Mouse (Mus musculus) hindbrain, embryonic 12.5 days (tissue): Measurements from ENCODE around the gene Gpi1. TPM values are rescaled to one million over a fixed set of nuclear protein-coding genes. Genes with fewer than 3 reads are reported as not detected.
A peak's percentile ranks its signal among the peaks of the same experiment; 100 is the strongest.

Experiments used
- ATAC-seq: fragments of 200-750 bp; cut with Nextera tagmentation; 2 replicates; pipeline ENCODE4 v1.8.0; 2017; ENCODE audit warnings: moderate TSS enrichment; ENCODE audit not compliant: low FRiP score
- H3K27ac ChIP-seq: fragments of 300-500 bp; sonication (generic); 2 replicates; pipeline ENCODE4 v1.5.1; 2016; ENCODE audit warnings: mild to moderate bottlenecking
- H3K27me3 ChIP-seq: fragments of 300-500 bp; sonication (generic); 2 replicates; pipeline ENCODE4 v1.6.1; 2016; ENCODE audit warnings: mild to moderate bottlenecking
- H3K36me3 ChIP-seq: fragments of 300-500 bp; sonication (generic); 2 replicates; pipeline ENCODE4 v1.6.1; 2016; ENCODE audit warnings: mild to moderate bottlenecking
- H3K4me1 ChIP-seq: fragments of 300-500 bp; sonication (generic); 2 replicates; pipeline ENCODE4 v1.6.1; 2016
- H3K4me2 ChIP-seq: fragments of 300-500 bp; sonication (generic); replicated peaks from 2 replicates; pipeline ENCODE4 v1.6.1; 2016; ENCODE audit warnings: mild to moderate bottlenecking
- H3K4me3 ChIP-seq: fragments of 300-500 bp; sonication (generic); 2 replicates; pipeline ENCODE4 v1.5.1; 2016; ENCODE audit warnings: mild to moderate bottlenecking
- H3K9ac ChIP-seq: fragments of 300-500 bp; sonication (generic); 2 replicates; pipeline ENCODE4 v1.6.1; 2016; ENCODE audit warnings: mild to moderate bottlenecking, moderate library complexity
- H3K9me3 ChIP-seq: fragments of 300-500 bp; sonication (generic); replicated peaks from 2 replicates; pipeline ENCODE4 v1.6.1; 2016; ENCODE audit warnings: mild to moderate bottlenecking
- WGBS: fragments of 180-500 bp; shearing (Covaris S2); methylation state at CpG from one replicate; pipeline ENCODE4 v1.1.7; 2016; 5-methylcytosine and 5-hydroxymethylcytosine counted together
- polyA plus RNA-seq: library from polyadenylated mRNA; unstranded; fragments of >200 nt; fragmentation: Nextera tagmentation; extraction: Ambion mirVana; gene quantifications from 2 replicates; pipeline ENCODE4 v1.2.1, GENCODE M21; 2016

Gpi1 gene
- polyA plus RNA-seq, 1 experiment from 2014 or later, result 239 TPM

GRCm38 (mm10) chr7:34250738-34251137 is 20.6 kb upstream of the Gpi1 start, which contains the start of gene Gm6096:
Gm6096 (plus strand) TSS chr7:34251038.
- Histone ChIP-seq H3K27me3 (no peaks in the 10 kb centered on the region), H3K4me2 (no peak within 1 kb of the TSS), H3K4me1 (no peaks in the 10 kb centered on the region), H3K4me3 (no peak within 1 kb of the TSS), H3K36me3 (peaks cover 52% of the 10 kb centered on the region), H3K9ac (no peak within 1 kb of the TSS), H3K27ac (no peak within 1 kb of the TSS), H3K9me3 (no peaks in the 10 kb centered on the region)
- 94% methylated on average over 7 of the region's 7 CpGs for WGBS
- no peak for ATAC-seq

DNA sequence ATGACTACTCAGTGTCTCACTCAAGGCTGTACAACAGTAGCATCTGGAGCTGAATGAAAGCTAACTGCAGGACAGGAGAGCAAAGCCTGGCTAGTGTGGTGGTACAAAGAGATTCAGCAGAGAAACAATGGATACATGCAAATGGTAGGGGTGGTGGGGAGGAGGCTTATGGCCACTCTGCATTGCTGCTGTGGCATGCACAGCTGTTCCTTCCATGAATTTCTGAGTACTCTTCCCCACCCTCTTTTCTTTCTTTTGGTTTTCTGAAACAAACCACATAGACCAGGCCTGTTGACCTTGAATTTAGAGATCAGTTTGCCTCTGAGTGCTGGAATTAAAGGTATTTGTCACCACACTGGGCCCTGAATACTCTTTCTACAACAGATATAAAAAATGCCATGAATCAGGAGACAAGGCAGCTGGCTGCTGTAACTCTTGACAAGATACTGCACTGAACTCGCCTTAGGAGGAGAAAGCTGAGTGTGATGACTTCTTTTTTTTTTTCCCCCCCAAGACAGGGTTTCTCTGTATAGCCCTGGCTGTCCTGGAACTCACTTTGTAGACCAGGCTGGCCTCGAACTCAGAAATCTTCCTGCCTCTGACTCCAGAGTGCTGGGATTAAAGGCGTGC is 16.8 kb upstream of the Gpi1 start:
- Histone ChIP-seq H3K4me1 (no peaks in the 10 kb centered on the region), H3K9ac (no peak overlapping the region), H3K36me3 (peaks cover 61% of the 10 kb centered on the region), H3K27me3 (no peaks in the 10 kb centered on the region), H3K4me3 (no peak overlapping the region), H3K27ac (no peak overlapping the region), H3K4me2 (no peak overlapping the region), H3K9me3 (no peaks in the 10 kb centered on the region)
- WGBS, result 90% methylated on average over 3 of the region's 3 CpGs
- ATAC-seq, result no peak

DNA sequence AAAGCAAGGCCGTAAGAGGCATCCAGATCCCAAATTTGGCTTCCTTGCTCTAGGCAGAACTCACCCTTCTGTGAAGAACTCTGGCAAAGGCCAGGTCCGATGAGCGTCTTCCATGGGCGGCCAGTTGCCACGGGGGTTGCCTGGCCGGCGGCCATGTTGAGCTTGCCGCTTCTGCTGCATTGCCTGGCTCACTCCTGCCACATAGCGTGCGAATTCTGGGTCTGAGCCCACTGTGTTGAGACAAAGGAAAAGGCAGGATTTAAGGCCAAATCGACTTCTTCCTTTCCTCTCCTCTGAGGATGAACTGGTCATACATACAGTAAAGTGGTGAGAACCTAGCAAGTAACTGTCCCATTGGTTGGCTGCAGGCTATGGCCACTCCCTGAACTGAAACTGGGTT is 12.0 kb upstream of the Gpi1 start:
- no peaks in the 10 kb centered on the region for H3K9me3 ChIP-seq
- no peak for ATAC-seq
- H3K4me1 ChIP-seq, result no peaks in the 10 kb centered on the region
- WGBS, result 96% methylated on average over 11 of the region's 11 CpGs
- no peaks in the 10 kb centered on the region for H3K27me3 ChIP-seq
- no peak overlapping the region for H3K4me3 ChIP-seq
- peaks cover 74% of the 10 kb centered on the region for H3K36me3 ChIP-seq
- no peak overlapping the region for H3K4me2 ChIP-seq
- H3K9ac ChIP-seq, result no peak overlapping the region
- no peak overlapping the region for H3K27ac ChIP-seq

DNA sequence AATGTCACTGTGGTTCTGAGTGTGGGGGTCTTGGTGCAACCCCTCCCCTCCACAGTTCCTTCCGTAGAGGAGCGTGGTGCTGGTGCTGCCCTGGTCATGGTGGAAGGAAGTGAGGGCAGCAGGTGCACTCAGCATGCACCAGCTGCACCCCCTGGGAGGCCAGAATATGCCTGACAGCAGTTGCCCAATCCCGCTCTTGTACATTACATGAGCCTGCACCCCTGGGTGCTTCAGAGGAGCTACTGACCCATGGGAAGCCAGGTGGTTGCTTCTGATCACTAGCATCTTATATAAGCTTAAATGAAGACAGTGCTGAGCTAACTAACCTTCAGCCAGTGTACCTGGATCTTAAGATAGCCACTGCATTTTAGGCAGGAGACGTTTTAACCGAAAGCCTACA is 8.0 kb upstream of the Gpi1 start:
- H3K27ac ChIP-seq, result no peak overlapping the region
- no peak overlapping the region for H3K9ac ChIP-seq
- ATAC-seq, result no peak
- H3K4me3 ChIP-seq, result no peak overlapping the region
- H3K27me3 ChIP-seq, result no peaks in the 10 kb centered on the region
- no peaks in the 10 kb centered on the region for H3K9me3 ChIP-seq
- peaks cover 48% of the 10 kb centered on the region for H3K36me3 ChIP-seq
- 87% methylated on average over 5 of the region's 5 CpGs for WGBS
- no peak overlapping the region for H3K4me2 ChIP-seq
- H3K4me1 ChIP-seq, result peaks cover 8% of the 10 kb centered on the region

DNA sequence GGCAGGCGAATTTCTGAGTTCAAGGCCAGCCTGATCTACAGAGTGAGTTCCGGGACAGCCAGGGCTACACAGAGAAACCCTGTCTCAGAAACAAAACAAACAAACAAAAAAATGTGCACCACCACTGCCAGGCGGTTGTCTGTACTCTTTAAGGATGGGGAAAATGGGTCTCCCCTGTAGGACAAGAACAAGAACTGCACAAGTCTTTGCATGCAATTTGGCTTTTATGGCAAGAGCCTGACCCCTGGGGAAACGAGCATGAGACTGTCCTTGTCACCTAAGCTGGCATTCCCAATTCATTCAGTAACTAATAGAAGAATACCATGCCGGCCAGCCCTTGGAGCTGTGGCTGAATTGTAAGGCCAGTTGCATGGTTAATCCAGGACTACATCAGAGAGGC is 5.5 kb upstream of the Gpi1 start:
- Histone ChIP-seq H3K27ac (no peak overlapping the region), H3K4me2 (no peak overlapping the region), H3K27me3 (no peaks in the 10 kb centered on the region), H3K36me3 (peaks cover 34% of the 10 kb centered on the region), H3K9ac (no peak overlapping the region), H3K4me3 (no peak overlapping the region), H3K9me3 (no peaks in the 10 kb centered on the region), H3K4me1 (peaks cover 9% of the 10 kb centered on the region)
- ATAC-seq, result no peak
- 91% methylated on average over 5 of the region's 5 CpGs for WGBS

GRCm38 (mm10) chr7:34234610-34235561 is 4.8 kb upstream of the Gpi1 start:
- Histone ChIP-seq H3K27ac (peak overlapping the region; percentile 86), H3K36me3 (peaks cover 29% of the 10 kb centered on the region), H3K4me1 (peaks cover 13% of the 10 kb centered on the region), H3K4me2 (peak overlapping the region; percentile 61), H3K9ac (peak overlapping the region; percentile 59), H3K4me3 (peak overlapping the region; percentile 43), H3K9me3 (no peaks in the 10 kb centered on the region), H3K27me3 (no peaks in the 10 kb centered on the region)
- no peak for ATAC-seq
- WGBS, result 3% methylated on average over 17 of the region's 17 CpGs

DNA sequence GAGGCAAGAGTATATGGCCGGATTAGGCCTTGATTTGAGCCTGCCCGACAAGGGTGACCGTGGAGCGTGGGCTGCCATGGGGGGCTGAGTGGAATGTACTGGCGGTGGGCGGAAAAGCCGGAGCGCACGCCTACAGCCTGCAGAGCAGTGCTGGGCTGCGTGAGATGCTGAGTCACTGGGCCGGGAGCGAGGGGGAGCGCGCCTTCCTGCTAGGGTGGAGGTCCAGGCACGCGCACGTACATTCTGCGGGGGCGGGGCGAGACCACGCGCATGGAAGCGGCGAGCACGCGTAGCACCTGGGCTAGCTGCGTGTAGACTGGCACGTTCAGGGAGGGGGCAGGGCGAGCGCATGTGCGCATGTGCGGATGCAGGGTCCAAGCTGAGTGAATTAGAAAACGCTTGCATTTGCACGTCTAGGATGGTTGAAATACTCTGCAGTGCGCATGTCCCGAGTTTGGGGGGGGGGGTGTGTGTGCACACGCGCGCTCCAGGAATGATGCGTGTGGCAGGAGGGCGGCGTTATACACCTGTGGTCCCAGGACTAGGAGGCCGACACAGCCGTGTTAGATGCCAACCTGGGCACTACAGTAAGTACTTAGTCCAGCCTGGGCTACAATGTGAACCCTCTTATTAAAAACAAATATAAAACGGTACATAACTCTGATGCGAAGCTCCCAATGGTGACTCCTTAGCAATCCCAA is 3.9 kb upstream of the Gpi1 start:
- peaks cover 20% of the 10 kb centered on the region for H3K36me3 ChIP-seq
- H3K9ac ChIP-seq, result peak overlapping the region; percentile 59
- H3K4me2 ChIP-seq, result peak overlapping the region; percentile 61
- H3K27ac ChIP-seq, result peak overlapping the region; percentile 86
- no peaks in the 10 kb centered on the region for H3K27me3 ChIP-seq
- no peaks in the 10 kb centered on the region for H3K9me3 ChIP-seq
- peak overlapping the region; percentile 43 for H3K4me3 ChIP-seq
- under 1% methylated on average over 43 of the region's 46 CpGs for WGBS
- peak; percentile 96 for ATAC-seq
- peaks cover 17% of the 10 kb centered on the region for H3K4me1 ChIP-seq

DNA sequence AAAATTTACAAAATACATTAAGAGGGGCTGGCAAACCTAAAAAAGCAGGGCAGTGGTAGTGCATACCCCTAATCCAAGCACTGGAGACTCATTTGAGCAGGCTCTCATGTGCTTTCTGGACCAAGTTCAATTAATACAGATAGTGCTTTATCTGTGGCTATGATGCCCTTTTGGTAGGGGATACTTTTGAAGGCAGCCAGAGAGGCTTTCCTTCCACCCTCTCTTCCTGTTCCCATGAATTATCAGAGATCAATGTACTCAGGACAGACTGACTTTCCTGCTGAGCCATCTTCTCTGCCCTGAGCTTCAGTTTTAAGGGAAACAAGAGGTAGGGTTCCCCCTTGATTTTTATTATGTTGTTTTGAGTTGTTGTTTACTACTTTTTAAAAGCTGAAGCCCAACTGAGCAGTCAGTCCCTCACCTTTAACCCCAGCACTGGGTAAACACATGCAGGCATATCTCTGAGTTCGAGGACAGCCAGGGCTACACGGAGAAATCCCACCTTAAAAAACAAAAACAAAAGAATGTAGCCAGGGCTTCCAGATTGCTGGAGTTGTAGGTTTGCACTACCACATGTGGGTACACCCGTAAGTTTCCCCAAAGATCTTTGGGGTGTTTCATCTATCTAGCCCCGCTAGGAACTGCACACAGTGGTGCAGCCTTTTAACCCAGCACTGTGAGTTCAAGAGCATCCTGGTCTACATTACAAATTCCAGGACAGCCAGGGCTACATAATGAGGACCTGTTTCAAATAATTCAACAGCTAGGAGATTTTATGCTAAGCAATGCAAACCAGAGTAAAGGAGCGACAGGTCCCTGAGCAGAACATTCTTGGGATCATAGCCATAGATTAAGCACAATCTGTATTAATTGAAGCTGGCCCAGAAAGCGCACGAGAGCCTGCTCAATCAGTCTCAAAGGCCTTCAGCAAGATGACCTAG is 2.9 kb upstream of the Gpi1 start:
- Histone ChIP-seq H3K36me3 (peaks cover 10% of the 10 kb centered on the region), H3K27ac (peak overlapping the region; percentile 86), H3K9me3 (no peaks in the 10 kb centered on the region), H3K9ac (peak overlapping the region; percentile 59; the same call in 1 of the 2 replicates), H3K4me1 (peaks cover 26% of the 10 kb centered on the region), H3K4me3 (peak overlapping the region; percentile 43), H3K4me2 (peak overlapping the region; percentile 61), H3K27me3 (no peaks in the 10 kb centered on the region)
- WGBS, result 47% methylated on average over 7 of the region's 7 CpGs
- ATAC-seq, result 0 out of 2 replicates have a peak, but pooled peaks have one; percentile 0

- Histone ChIP-seq H3K36me3 (peaks cover 28% of the 10 kb centered on the region), H3K9ac (peak overlapping the region; percentile 79), H3K27ac (peak overlapping the region; percentile 78), H3K27me3 (no peaks in the 10 kb centered on the region), H3K4me3 (peak overlapping the region; percentile 72), H3K4me2 (peak overlapping the region; percentile 82), H3K4me1 (peaks cover 28% of the 10 kb centered on the region), H3K9me3 (no peaks in the 10 kb centered on the region)
- WGBS, result under 1% methylated on average over 19 of the region's 19 CpGs
- peak; percentile 36 for ATAC-seq
These were observed 435 bp downstream of the Gpi1 start for GRCm38 (mm10) chr7:34229691-34230111.

- H3K36me3 ChIP-seq, result peaks cover 31% of the 10 kb centered on the region
- H3K4me2 ChIP-seq, result peak overlapping the region; percentile 82
- H3K4me1 ChIP-seq, result peaks cover 28% of the 10 kb centered on the region
- no peak for ATAC-seq
- peak overlapping the region; percentile 78; the same call in 1 of the 2 replicates for H3K27ac ChIP-seq
- peak overlapping the region; percentile 79 for H3K9ac ChIP-seq
- no peaks in the 10 kb centered on the region for H3K27me3 ChIP-seq
- H3K9me3 ChIP-seq, result no peaks in the 10 kb centered on the region
- 11% methylated on average over 5 of the region's 5 CpGs for WGBS
- peak overlapping the region; percentile 72 for H3K4me3 ChIP-seq
These were observed 983 bp downstream of the Gpi1 start for GRCm38 (mm10) chr7:34229153-34229552.

- Histone ChIP-seq H3K4me3 (peak overlapping the region; percentile 72), H3K4me2 (peak overlapping the region; percentile 82), H3K9me3 (no peaks in the 10 kb centered on the region), H3K9ac (peak overlapping the region; percentile 79; the same call in 1 of the 2 replicates), H3K36me3 (peaks cover 34% of the 10 kb centered on the region), H3K27ac (no peak overlapping the region), H3K4me1 (peaks cover 28% of the 10 kb centered on the region), H3K27me3 (no peaks in the 10 kb centered on the region)
- 59% methylated on average over 9 of the region's 9 CpGs for WGBS
- no peak for ATAC-seq
These were observed 1.5 kb downstream of the Gpi1 start for GRCm38 (mm10) chr7:34228641-34229040.
